Mouse (Mus musculus) spleen, adult 2 months (tissue): ENCODE data around the gene Rnf145. TPM values are rescaled to one million over a fixed set of nuclear protein-coding genes. Genes with fewer than 3 reads are reported as not detected.
"Not testable (repeated sequence)": the region's sequence is repeated elsewhere in the genome, so short reads cannot be mapped to it uniquely, and the experiment has no call there.

Experiments used
- DNase-seq, 2 experiments: peaks; one replicate each; pipeline versions ENCODE4 v3.0.0 to v3.0.0-alpha.2; 2012 to 2021; ENCODE audit warnings: low spot score in 2 of 2, low read depth in 1 of 2
- H3K27ac ChIP-seq: fragments of 200-500 bp; 2 replicates; pipeline ENCODE4 v1.5.1; 2012; ENCODE audit warnings: low read length, inconsistent platforms; ENCODE audit not compliant: insufficient read depth
- H3K27me3 ChIP-seq: fragments of 200-500 bp; 2 replicates; pipeline ENCODE4 v1.6.1; 2012; ENCODE audit warnings: mild to moderate bottlenecking, moderate library complexity, low read length, inconsistent platforms; ENCODE audit not compliant: control insufficient read depth, insufficient read depth
- H3K36me3 ChIP-seq: fragments of 200-500 bp; 2 replicates; pipeline ENCODE4 v1.6.1; 2012; ENCODE audit warnings: mild to moderate bottlenecking, low read length, inconsistent platforms; ENCODE audit not compliant: control insufficient read depth, insufficient read depth
- H3K4me1 ChIP-seq: fragments of 200-500 bp; 2 replicates; pipeline ENCODE4 v1.6.1; 2011; ENCODE audit warnings: inconsistent platforms; ENCODE audit not compliant: control insufficient read depth, insufficient read depth, insufficient read length
- H3K4me3 ChIP-seq: fragments of 200-500 bp; 2 replicates; pipeline ENCODE4 v1.5.1; 2011; ENCODE audit warnings: mild to moderate bottlenecking, inconsistent platforms; ENCODE audit not compliant: insufficient read depth, insufficient read length; ENCODE audit errors: extremely low read depth
- CTCF ChIP-seq: fragments of 200-500 bp; IDR thresholded peaks from 2 replicates; pipeline ENCODE4 v1.5.1; 2011; ENCODE audit warnings: mild to moderate bottlenecking, inconsistent platforms; ENCODE audit not compliant: insufficient read depth, insufficient read length, insufficient replicate concordance; ENCODE audit errors: extremely low read depth
- POLR2A ChIP-seq: fragments of 200-500 bp; IDR thresholded peaks from 2 replicates; pipeline ENCODE4 v1.6.1; 2011; ENCODE audit warnings: low read depth, low read length, inconsistent platforms
- WGBS: fragments of 180-500 bp; shearing (Covaris S2); methylation state at CpG from one replicate; pipeline ENCODE4 v1.1.7; 2018; 5-methylcytosine and 5-hydroxymethylcytosine counted together
- polyA plus RNA-seq: library from polyadenylated mRNA; depleted of rRNA; stranded (reverse); fragments of >200 nt; gene quantifications from 2 replicates; pipeline ENCODE4 v1.2.3, GENCODE M21; 2012

Gene Rnf145
- polyA plus RNA-seq, 1 experiment, result 65.5 TPM

DNA sequence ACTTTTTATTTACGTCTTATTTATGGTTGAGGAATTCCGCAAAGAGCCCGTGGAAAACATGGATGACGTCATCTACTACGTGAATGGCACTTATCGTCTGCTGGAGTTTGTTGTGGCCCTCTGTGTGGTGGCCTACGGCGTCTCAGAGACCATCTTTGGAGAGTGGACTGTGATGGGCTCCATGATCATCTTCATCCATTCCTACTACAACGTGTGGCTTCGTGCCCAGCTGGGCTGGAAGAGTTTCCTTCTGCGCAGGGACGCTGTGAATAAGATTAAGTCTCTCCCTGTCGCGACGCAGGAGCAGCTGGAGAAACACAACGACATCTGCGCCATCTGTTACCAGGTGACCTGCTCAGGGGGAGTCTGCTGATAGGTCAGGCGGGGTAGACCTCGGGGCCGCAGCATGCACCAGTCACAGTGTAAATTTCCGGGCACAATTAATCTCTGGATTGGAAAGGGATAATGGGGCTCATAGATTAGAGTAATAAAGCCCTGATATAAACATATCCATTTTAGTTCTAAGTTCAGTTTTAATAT is 42.8 kb downstream of the Rnf145 start:
- no peak for DNase-seq

DNA sequence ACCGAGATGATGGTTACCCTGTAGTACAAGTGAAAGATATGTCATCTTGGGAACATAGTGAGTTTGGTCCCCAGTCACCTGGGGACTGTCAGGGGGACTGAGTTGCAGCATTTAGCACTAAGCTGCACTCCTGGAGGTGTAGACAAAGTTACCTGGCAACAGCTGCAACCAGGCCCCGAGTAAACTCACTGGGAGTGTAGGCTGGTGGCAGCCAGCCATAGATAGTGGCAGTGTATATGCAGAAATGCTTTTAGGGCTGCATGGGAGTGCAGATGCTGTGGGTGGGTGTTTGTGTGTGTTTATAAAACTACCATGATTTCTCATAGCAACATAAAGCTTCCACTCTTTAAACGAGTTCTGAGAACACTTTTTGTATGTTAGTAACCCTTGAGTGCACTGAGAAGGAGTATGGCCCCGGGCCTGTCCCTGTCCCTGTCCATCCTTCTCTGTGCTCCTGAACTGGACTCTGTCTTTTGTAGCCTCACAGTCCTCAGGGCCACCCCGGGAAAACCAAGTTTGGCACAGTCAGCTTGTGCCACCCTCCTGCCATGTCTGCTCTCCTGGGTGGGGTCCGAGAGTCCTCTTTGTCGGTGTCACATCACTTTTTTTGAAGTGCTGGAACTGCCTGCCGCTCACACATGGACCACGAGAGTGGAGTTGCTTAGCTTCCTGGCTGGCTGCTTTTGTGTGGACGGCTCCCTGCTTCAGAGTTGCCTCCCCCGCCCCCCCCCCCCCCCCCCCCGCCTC is 43.8 kb downstream of the Rnf145 start:
- no peak overlapping the region for H3K27ac ChIP-seq
- H3K36me3 ChIP-seq, result peaks cover 56% of the 10 kb centered on the region
- WGBS, result 86% methylated on average over 12 of the region's 12 CpGs
- H3K4me3 ChIP-seq, result no peak overlapping the region
- H3K27me3 ChIP-seq, result no peaks in the 10 kb centered on the region
- TF ChIP-seq POLR2A (no peak), CTCF (no peak)
- no peaks in the 10 kb centered on the region for H3K4me1 ChIP-seq
- DNase-seq, result no peak

More for the DNA sequence above, 42.8 kb downstream of the Rnf145 start:
- WGBS, result 97% methylated on average over 21 of the region's 21 CpGs
- Histone ChIP-seq H3K27ac (no peak overlapping the region), H3K27me3 (no peaks in the 10 kb centered on the region), H3K36me3 (peaks cover 59% of the 10 kb centered on the region), H3K4me3 (no peak overlapping the region), H3K4me1 (peaks cover 5% of the 10 kb centered on the region; the same call in 1 of the 2 replicates)
- TF ChIP-seq CTCF (no peak), POLR2A (no peak)

GRCm38 (mm10) chr11:44564245-44564864 is 45.6 kb downstream of the Rnf145 start:
- WGBS, result 96% methylated on average over 12 of the region's 12 CpGs

GRCm38 (mm10) chr11:44564940-44565339 is 46.2 kb downstream of the Rnf145 start:
- no peak for DNase-seq
- no peaks in the 10 kb centered on the region for H3K27me3 ChIP-seq
- peaks cover 41% of the 10 kb centered on the region for H3K36me3 ChIP-seq
- H3K4me1 ChIP-seq, result no peaks in the 10 kb centered on the region
- TF ChIP-seq CTCF (no peak), POLR2A (no peak)
- H3K27ac ChIP-seq, result no peak overlapping the region
- H3K4me3 ChIP-seq, result no peak overlapping the region

More at GRCm38 (mm10) chr11:44564245-44564864, 45.6 kb downstream of the Rnf145 start:
- Histone ChIP-seq H3K4me3 (no peak overlapping the region), H3K27ac (no peak overlapping the region), H3K27me3 (no peaks in the 10 kb centered on the region), H3K4me1 (no peaks in the 10 kb centered on the region), H3K36me3 (peaks cover 46% of the 10 kb centered on the region)
- no peak for DNase-seq
- TF ChIP-seq POLR2A (no peak), CTCF (no peak)

GRCm38 (mm10) chr11:44570336-44570735 is 51.6 kb downstream of the Rnf145 start:
- H3K4me3 ChIP-seq, H3K27me3 ChIP-seq, DNase-seq, H3K27ac ChIP-seq, H3K4me1 ChIP-seq, H3K36me3 ChIP-seq: not testable (repeated sequence)
- 89% methylated on average over 4 of the region's 4 CpGs for WGBS

DNA sequence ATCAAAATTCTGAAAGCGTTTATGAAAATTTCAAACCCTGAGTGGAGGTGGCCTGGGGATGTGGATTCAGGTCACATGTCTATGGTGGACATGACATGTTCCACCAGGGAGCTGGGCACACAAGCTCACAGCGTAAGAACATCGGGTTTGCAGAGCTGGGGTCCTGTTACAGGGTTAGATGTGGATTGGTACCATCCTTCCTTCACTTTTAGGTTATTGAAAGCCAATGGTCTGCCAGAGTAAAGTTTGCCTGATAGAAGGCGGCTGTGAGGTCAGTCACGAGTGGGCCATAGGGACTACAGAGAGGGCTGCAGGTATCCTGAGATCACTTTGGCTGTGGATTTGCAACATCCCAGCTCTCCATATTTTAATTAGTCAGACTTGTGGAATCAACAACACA is 54.0 kb downstream of the Rnf145 start:
- 94% methylated on average over 5 of the region's 5 CpGs for WGBS
- TF ChIP-seq POLR2A (no peak), CTCF (no peak)
- Histone ChIP-seq H3K4me1 (peaks cover 8% of the 10 kb centered on the region; the same call in 1 of the 2 replicates), H3K4me3 (no peak overlapping the region), H3K36me3 (no peaks in the 10 kb centered on the region), H3K27ac (no peak overlapping the region), H3K27me3 (no peaks in the 10 kb centered on the region)
- no peak for DNase-seq

DNA sequence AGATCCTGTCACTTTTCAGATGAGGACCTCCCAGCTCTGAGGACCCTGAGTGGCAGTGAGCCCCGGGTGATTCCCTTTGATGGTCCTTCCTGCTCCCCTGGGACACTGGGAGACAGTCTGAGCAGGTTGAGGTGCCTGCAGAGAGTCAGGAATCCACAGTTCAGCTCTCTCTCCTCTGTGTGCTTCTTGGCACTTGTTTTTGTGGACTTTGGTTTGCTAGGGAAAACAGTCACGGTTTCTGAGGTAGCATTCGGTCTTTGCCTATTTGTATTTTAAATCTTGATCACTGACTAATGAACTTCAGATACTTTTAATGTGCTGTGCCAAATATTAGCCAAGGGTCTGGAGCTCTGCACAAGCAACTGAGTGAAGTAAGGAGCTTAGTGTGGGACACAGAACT is 54.6 kb downstream of the Rnf145 start:
- Histone ChIP-seq H3K4me3 (no peak overlapping the region), H3K36me3 (no peaks in the 10 kb centered on the region), H3K27me3 (no peaks in the 10 kb centered on the region), H3K27ac (no peak overlapping the region), H3K4me1 (peaks cover 11% of the 10 kb centered on the region; the same call in 1 of the 2 replicates)
- DNase-seq, result no peak
- 72% methylated on average over 3 of the region's 3 CpGs for WGBS
- TF ChIP-seq CTCF (no peak), POLR2A (no peak)
